Mouse (Mus musculus) kidney, postnatal 25 days (tissue): ENCODE data around the gene N4bp3.
"Not testable (repeated sequence)": the region's sequence is repeated elsewhere in the genome, so short reads cannot be mapped to it uniquely, and the experiment has no call there.

ENCODE experiments used
- DNase-seq, 2 experiments: peaks; one replicate each; pipeline ENCODE4 v3.0.0; 2021; ENCODE audit warnings: mixed read lengths in 2 of 2

The N4bp3 gene

GRCm38 (mm10) chr11:51650691-51651515, at the start of gene N4bp3, which contains the start of gene D930048N14Rik:
TSS of gene N4bp3 (minus strand) at chr11:51650842.
TSS of gene D930048N14Rik (plus strand) at chr11:51650954.
- DNase-seq, result peak; percentile 76 to 89

GRCm38 (mm10) chr11:51694984-51695383, 44.3 kb upstream of the N4bp3 start:
- DNase-seq, result no peak

- DNase-seq, result not testable (repeated sequence)
Observed at GRCm38 (mm10) chr11:51690597-51690996, 40.0 kb upstream of the N4bp3 start.

GRCm38 (mm10) chr11:51689343-51689742, 38.7 kb upstream of the N4bp3 start:
- DNase-seq, result no peak

- peak; percentile 99 to 100 for DNase-seq
Observed at GRCm38 (mm10) chr11:51688330-51689328, 38.0 kb upstream of the N4bp3 start, which contains the start of gene 0610009B22Rik. TSS of gene 0610009B22Rik (minus strand) at chr11:51688874.

GRCm38 (mm10) chr11:51681976-51682374, 31.3 kb upstream of the N4bp3 start:
- DNase-seq, result no peak

- peak; percentile 90 to 95 for DNase-seq
Observed at GRCm38 (mm10) chr11:51681324-51681975, 30.8 kb upstream of the N4bp3 start.

- no peak for DNase-seq
Observed at GRCm38 (mm10) chr11:51679466-51679865, 28.8 kb upstream of the N4bp3 start.

GRCm38 (mm10) chr11:51677737-51678418, 27.2 kb upstream of the N4bp3 start:
- no peak for DNase-seq

- DNase-seq, result no peak
Observed at GRCm38 (mm10) chr11:51675386-51675785, 24.7 kb upstream of the N4bp3 start.

- DNase-seq, result peak in 1 of 2 experiments; percentile 61
Observed at GRCm38 (mm10) chr11:51673291-51673690, 22.6 kb upstream of the N4bp3 start.

- DNase-seq, result no peak
Observed at GRCm38 (mm10) chr11:51671376-51671775, 20.7 kb upstream of the N4bp3 start.

- DNase-seq, result no peak
Observed at GRCm38 (mm10) chr11:51670846-51671245, 20.2 kb upstream of the N4bp3 start.

- not testable (repeated sequence) for DNase-seq
Observed at GRCm38 (mm10) chr11:51664747-51665146, 14.1 kb upstream of the N4bp3 start.

GRCm38 (mm10) chr11:51662632-51663031, 12.0 kb upstream of the N4bp3 start:
- no peak for DNase-seq

GRCm38 (mm10) chr11:51661867-51662365, 11.3 kb upstream of the N4bp3 start:
- no peak for DNase-seq

- DNase-seq, result peak; percentile 87 to 94
Observed at GRCm38 (mm10) chr11:51658705-51659104, 8.1 kb upstream of the N4bp3 start.

- no peak for DNase-seq
Observed at GRCm38 (mm10) chr11:51658291-51658690, 7.6 kb upstream of the N4bp3 start.

- peak; percentile 78 to 96 for DNase-seq
Observed at GRCm38 (mm10) chr11:51656798-51657521, 6.3 kb upstream of the N4bp3 start.

- no peak for DNase-seq
Observed at GRCm38 (mm10) chr11:51654891-51655290, 4.2 kb upstream of the N4bp3 start.

- no peak for DNase-seq
Observed at GRCm38 (mm10) chr11:51653736-51654135, 3.1 kb upstream of the N4bp3 start.
